Mouse (Mus musculus) cortical plate, adult 2 months (tissue): ENCODE results near the gene Mocs2.

Source experiments
- CTCF ChIP-seq: fragments of 200-500 bp; IDR thresholded peaks from 2 replicates; pipeline ENCODE4 v1.5.1; 2011; ENCODE audit warnings: mild to moderate bottlenecking, control low read depth, low read length; ENCODE audit not compliant: insufficient read depth; ENCODE audit errors: extremely low read depth
- POLR2A ChIP-seq: fragments of 200-500 bp; IDR thresholded peaks from 2 replicates; pipeline ENCODE4 v1.6.1; 2011; ENCODE audit warnings: mild to moderate bottlenecking, low read length, control low read depth; ENCODE audit not compliant: insufficient read depth; ENCODE audit errors: extremely low read depth

GRCm38 (mm10) chr13:114831367-114831833 is 13.4 kb downstream of the Mocs2 start:
- TF ChIP-seq POLR2A (no peak), CTCF (0 out of 2 replicates have a peak, but pooled peaks have one; percentile 3)
